Mouse (Mus musculus): ENCODE data around the gene Atg9b.

The Atg9b gene

GRCm38 (mm10) chr5:24381988-24382387 is 10.0 kb downstream of the Atg9b start:
- no peak for DNase-seq (ENCODE audit: low read depth, low spot score)

DNA sequence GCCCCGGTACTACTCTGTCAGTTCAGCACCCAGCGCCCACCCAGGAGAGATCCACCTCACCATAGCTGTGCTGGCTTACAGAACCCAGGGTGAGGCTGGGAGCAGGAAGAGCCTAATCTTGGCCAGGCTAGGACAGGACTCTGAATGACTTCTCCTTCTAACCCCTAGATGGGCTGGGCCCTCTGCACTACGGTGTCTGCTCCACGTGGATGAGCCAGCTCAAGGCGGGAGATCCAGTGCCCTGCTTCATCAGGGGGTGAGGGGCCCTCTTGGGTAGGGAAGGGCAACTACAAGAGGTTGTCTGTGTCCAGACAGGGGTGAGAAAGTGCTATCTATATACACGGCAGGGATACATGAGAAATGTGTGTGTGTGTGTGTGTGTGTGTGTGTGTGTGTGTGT is 10.5 kb downstream of the Atg9b start:
- no peak for DNase-seq (ENCODE audit: low read depth, low spot score)

GRCm38 (mm10) chr5:24380499-24380898 is 11.4 kb downstream of the Atg9b start:
- no peak for DNase-seq (ENCODE audit: low read depth, low spot score)

- DNase-seq (ENCODE audit: low read depth, low spot score): no peak
These were observed 12.4 kb downstream of the Atg9b start for GRCm38 (mm10) chr5:24379501-24379900.

- no peak for DNase-seq (ENCODE audit: low read depth, low spot score)
These were observed 13.2 kb downstream of the Atg9b start for GRCm38 (mm10) chr5:24378700-24379099.

GRCm38 (mm10) chr5:24374666-24375328 is 17.1 kb downstream of the Atg9b start:
- no peak for DNase-seq (ENCODE audit: low read depth, low spot score)

- no peak for DNase-seq (ENCODE audit: low read depth, low spot score)
These were observed 17.7 kb downstream of the Atg9b start for GRCm38 (mm10) chr5:24374216-24374615.

GRCm38 (mm10) chr5:24373807-24374206 is 18.1 kb downstream of the Atg9b start:
- no peak for DNase-seq (ENCODE audit: low read depth, low spot score)

GRCm38 (mm10) chr5:24369767-24370166 is 22.2 kb downstream of the Atg9b start:
- no peak for DNase-seq (ENCODE audit: low read depth, low spot score)

- DNase-seq (ENCODE audit: low read depth, low spot score): no peak
These were observed 25.5 kb downstream of the Atg9b start for GRCm38 (mm10) chr5:24366426-24366825.

- DNase-seq (ENCODE audit: low read depth, low spot score): no peak
These were observed 26.4 kb downstream of the Atg9b start for GRCm38 (mm10) chr5:24365528-24365927.

DNA sequence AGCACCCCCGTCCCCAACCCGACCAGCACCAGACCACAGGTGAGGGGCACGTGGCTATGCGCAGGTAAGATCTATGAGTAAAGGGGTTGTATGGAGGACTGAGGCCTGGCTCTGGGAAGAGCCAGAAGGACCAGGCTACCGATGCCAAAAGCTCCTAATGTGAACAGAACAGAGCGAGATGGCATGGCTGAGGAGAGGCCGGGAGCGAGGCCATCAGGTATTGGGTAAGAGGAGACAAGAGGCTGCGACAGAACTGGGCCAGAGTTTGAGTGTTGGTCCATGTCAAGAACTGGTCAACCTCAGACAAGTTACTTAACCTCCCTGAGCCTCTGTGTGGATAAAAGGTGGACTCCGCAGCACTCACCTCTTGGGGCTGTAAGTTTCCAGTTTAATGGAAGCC is 27.0 kb downstream of the Atg9b start:
- DNase-seq (ENCODE audit: low read depth, low spot score): no peak

GRCm38 (mm10) chr5:24364508-24364907 is 27.4 kb downstream of the Atg9b start, which contains the start of gene Nos3:
Gene Nos3 (plus strand): TSS chr5:24364810.
- no peak for DNase-seq (ENCODE audit: low read depth, low spot score)

- no peak for DNase-seq (ENCODE audit: low read depth, low spot score)
These were observed 27.9 kb downstream of the Atg9b start for GRCm38 (mm10) chr5:24364061-24364460.

DNA sequence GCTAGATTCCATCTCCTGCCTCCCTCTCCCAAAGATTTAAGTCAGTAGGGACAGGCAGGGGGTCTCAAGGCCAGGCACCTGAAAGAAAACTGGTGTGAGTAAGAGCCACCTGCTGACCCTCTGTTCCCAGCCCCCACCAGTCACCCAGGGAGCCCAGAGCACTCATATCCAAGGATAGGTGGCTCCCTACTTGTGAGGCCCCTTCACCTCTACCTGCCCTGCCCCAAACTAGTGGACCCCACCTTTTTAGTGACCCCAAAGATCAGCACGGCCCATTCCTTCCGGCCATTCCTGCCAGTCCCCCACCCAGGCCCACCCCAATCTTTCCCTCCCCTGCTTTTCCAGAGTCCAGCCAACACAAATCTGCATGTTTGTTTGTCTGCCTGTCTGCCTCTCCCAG is 28.5 kb downstream of the Atg9b start:
- DNase-seq (ENCODE audit: low read depth, low spot score): no peak

- peak; percentile 70 for DNase-seq (ENCODE audit: low read depth, low spot score)
These were observed 31.0 kb downstream of the Atg9b start for GRCm38 (mm10) chr5:24360792-24361454.

- DNase-seq (ENCODE audit: low read depth, low spot score): peak; percentile 80
These were observed 34.5 kb downstream of the Atg9b start for GRCm38 (mm10) chr5:24357461-24357860.

DNA sequence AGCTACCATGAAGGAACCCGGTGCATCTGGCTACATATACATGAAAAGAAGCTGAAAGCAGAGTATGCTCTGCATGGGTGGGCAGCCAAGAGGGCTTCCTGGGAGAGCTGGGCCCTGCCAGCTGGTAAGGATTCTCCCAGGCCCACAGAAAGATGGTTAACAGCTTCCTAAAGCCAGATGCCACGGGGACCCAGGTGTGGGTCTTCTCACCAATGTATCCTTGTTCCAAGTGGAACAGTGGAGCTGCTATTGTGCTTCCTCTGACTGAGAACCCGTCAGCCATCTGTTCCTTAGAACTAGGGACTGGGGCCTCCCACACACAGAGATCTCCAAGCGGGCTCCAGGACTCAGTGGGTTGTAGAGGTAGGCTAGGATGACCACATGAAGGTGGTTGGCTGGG is 35.2 kb downstream of the Atg9b start:
- DNase-seq (ENCODE audit: low read depth, low spot score): no peak

DNA sequence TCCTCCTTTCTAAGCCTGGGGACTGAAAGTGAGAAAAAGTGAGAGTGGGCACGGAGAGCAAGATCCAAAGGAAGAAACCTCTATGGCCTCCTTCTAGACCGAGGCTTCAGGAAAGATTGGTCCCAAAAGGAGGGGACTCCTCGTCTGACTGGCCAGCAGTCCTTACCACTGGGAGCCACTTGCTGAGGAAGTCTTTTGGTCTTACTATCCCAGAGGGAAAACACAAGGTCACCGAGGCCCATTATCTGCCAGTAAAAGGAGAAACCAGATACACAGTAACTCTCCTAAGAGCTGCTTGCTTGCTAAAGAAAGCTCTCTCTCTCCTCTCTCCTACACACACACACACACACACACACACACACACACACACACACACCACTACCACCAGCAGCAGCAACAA is 38.6 kb downstream of the Atg9b start:
- DNase-seq (ENCODE audit: low read depth, low spot score): no peak

DNA sequence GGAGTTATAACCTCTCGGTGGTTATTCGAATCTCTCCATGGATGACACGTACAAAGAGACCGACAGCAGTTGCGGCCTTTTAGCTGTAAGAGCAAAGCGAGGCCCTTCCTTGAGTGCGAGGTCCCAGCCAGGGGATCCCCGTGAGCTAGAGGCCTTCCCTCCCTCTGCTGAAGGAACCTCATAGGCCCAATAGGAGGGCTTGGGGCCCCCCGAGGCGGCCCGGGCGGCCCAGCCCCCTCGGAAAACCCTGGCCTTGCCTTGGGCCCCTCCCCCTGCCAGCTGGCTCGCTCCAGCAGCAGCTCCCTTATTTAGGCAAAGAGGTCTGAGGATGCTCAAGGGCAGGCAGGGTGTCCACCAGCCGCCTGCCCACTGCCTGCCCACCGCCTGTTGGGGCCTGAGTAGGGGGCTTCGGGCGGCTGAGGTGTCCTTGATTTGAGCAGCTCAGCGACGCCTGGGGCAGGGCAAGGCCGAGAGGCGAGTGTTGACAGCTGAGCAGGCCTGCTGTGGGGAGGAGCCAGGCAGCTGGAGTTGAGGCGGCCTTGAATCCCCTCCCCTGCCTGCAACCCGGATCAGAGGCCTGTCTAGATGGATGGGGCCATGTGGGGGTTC is 39.6 kb downstream of the Atg9b start:
- peak; percentile 61 for DNase-seq (ENCODE audit: low read depth, low spot score)

DNA sequence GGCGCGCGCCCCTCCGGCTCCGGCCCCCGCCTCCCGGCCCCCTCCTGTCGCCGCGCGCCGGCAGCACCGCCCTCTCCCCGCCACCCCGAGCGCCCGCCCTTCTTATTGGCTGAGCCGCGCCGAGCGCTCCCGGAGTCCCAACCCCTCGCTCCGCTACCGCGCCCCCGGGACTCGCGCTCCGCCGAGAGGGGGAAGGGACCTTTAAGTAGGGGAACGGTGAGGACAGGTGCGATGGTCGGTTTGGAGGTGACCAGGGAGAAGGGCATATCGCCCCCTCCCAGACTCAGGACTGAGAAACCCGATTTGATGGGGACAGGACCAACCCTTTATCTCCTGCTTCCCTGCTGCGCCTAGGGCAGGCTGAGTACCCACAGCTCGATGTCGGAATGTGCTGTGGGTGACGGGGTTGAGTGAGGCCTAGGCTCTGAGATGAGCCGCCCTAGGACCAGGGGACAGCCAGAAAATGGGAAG is 40.2 kb downstream of the Atg9b start:
- peak; percentile 73 for DNase-seq (ENCODE audit: low read depth, low spot score)

- no peak for DNase-seq (ENCODE audit: low read depth, low spot score)
These were observed 40.7 kb downstream of the Atg9b start, which contains the start of gene Kcnh2 for GRCm38 (mm10) chr5:24351278-24351677. Gene Kcnh2 (minus strand): TSS chr5:24351604.
